ENCODE assay signal across 19 mouse cellular contexts in genomic region chr10:119630401-119630800, GRCm38 (mm10).
DNase-seq lines count a peak whose midpoint lies in the region; ATAC-seq and TF ChIP-seq lines count a peak whose summit lies in the region.
"Had no signal": no experiment of that assay in that cellular context is flagged by ENCODE, and none has a peak within 500 bp of the region (broad histone marks: within the 10 kb centered on the region; RNA-seq: fewer than 3 reads in every experiment).

No protein-coding gene starts in this region.

- 0 out of 2 replicates have a peak, but pooled peaks have one; percentile 45 for ATAC-seq in kidney, embryonic 14.5 days (ENCODE audit: low FRiP score, low TSS enrichment)
- no peak; the same call in 1 of the 2 replicates for ATAC-seq in kidney, postnatal 0 days (replicated peaks; ENCODE audit: low FRiP score, low read depth)
- ATAC-seq: forebrain, embryonic 13.5 days; forebrain, embryonic 15.5 days had no signal

- H3K4me1 ChIP-seq in kidney, embryonic 14.5 days (ENCODE audit: control insufficient read depth, insufficient read depth, low read length): peaks cover 11% of the 10 kb centered on the region; the same call in 1 of the 2 replicates
- 0 out of 2 replicates have a peak, but pooled peaks cover 3% of the 10 kb centered on the region for H3K4me1 ChIP-seq in kidney, postnatal 0 days (replicated peaks; ENCODE audit: insufficient read depth, low read length)
- H3K4me1 ChIP-seq in kidney, adult 2 months (ENCODE audit: control insufficient read depth, insufficient read depth, low read length): no peaks in the 10 kb centered on the region
- H3K4me1 ChIP-seq: embryonic facial prominence, embryonic 10.5 days; embryonic facial prominence, embryonic 12.5 days; forebrain, embryonic 13.5 days had no signal

- no peak overlapping the region for H3K4me2 ChIP-seq in kidney, embryonic 14.5 days (replicated peaks; ENCODE audit: low read depth, low read length)
- no peak overlapping the region for H3K4me2 ChIP-seq in kidney, postnatal 0 days (ENCODE audit: low read length)
- H3K4me2 ChIP-seq: embryonic facial prominence, embryonic 12.5 days; forebrain, embryonic 13.5 days; forebrain, embryonic 15.5 days had no signal

- no peak overlapping the region for H3K4me3 ChIP-seq in kidney, embryonic 14.5 days (ENCODE audit: low read length)
- H3K4me3 ChIP-seq in kidney, postnatal 0 days (replicated peaks; ENCODE audit: low read depth, low read length): no peak overlapping the region
- no peak overlapping the region for H3K4me3 ChIP-seq in kidney, adult 2 months (ENCODE audit: insufficient read depth, low read depth, low read length)
- H3K4me3 ChIP-seq: embryonic facial prominence, embryonic 10.5 days; embryonic facial prominence, embryonic 12.5 days; forebrain, embryonic 13.5 days; forebrain, embryonic 15.5 days had no signal

- no peaks in the 10 kb centered on the region for H3K9me3 ChIP-seq in kidney, embryonic 14.5 days (ENCODE audit: control insufficient read depth, low read length)
- H3K9me3 ChIP-seq in kidney, postnatal 0 days (replicated peaks; ENCODE audit: low read length): no peaks in the 10 kb centered on the region
- H3K9me3 ChIP-seq: embryonic facial prominence, embryonic 10.5 days; embryonic facial prominence, embryonic 12.5 days; forebrain, embryonic 13.5 days; forebrain, embryonic 15.5 days had no signal

- no peak for TF ChIP-seq CTCF in kidney, postnatal 0 days (IDR thresholded peaks at IDR 0.05; ENCODE audit: low read depth)
- no peak for TF ChIP-seq CTCF in kidney, adult 2 months (conservative IDR thresholded peaks at IDR 0.05; ENCODE audit: insufficient read depth, insufficient read length, low read depth, low read length)

- H3K9ac ChIP-seq in kidney, embryonic 14.5 days (ENCODE audit: low read depth, low read length): no peak overlapping the region
- H3K9ac ChIP-seq in kidney, postnatal 0 days (ENCODE audit: low read depth, low read length): no peak overlapping the region
- H3K9ac ChIP-seq: embryonic facial prominence, embryonic 12.5 days; forebrain, embryonic 13.5 days; forebrain, embryonic 15.5 days had no signal

- H3K27me3 ChIP-seq in kidney, embryonic 14.5 days (ENCODE audit: control insufficient read depth, insufficient read depth, low read length): no peaks in the 10 kb centered on the region
- no peaks in the 10 kb centered on the region for H3K27me3 ChIP-seq in kidney, postnatal 0 days (ENCODE audit: insufficient read depth, low read length)
- H3K27me3 ChIP-seq in kidney, adult 2 months (replicated peaks; ENCODE audit: control insufficient read depth, insufficient read depth, low read length): no peaks in the 10 kb centered on the region; the same call in 1 of the 2 replicates
- H3K27me3 ChIP-seq: embryonic facial prominence, embryonic 12.5 days; forebrain, embryonic 13.5 days; forebrain, embryonic 15.5 days had no signal

- no peak overlapping the region for H3K27ac ChIP-seq in kidney, embryonic 14.5 days (ENCODE audit: low read depth, low read length)
- no peak overlapping the region for H3K27ac ChIP-seq in kidney, postnatal 0 days
- H3K27ac ChIP-seq in kidney, adult 2 months (ENCODE audit: insufficient read depth, low read depth, low read length): no peak overlapping the region
- H3K27ac ChIP-seq: embryonic facial prominence, embryonic 10.5 days; embryonic facial prominence, embryonic 12.5 days; forebrain, embryonic 13.5 days; forebrain, embryonic 15.5 days had no signal

- DNase-seq in kidney, adult 18-20 months: no peak
- DNase-seq in kidney, postnatal 0 days (ENCODE audit: low spot score): peak; percentile 44
- no peak for DNase-seq in kidney, adult 2 months
- DNase-seq in retina, embryonic 14.5 days (ENCODE audit: low spot score): peak; percentile 73
- DNase-seq in left cerebral cortex, adult 8-10 months (ENCODE audit: low spot score in 2 of 2): no peak
- DNase-seq in lung, postnatal 4 days: no peak
- DNase-seq: adrenal gland, adult 2 months; adrenal gland, postnatal 14 days; adrenal gland, postnatal 36 days; cerebellum, adult 11-12 months; cerebellum, adult 2 months; cerebellum, adult 9-10 months; cerebellum, postnatal 10 days; cerebellum, postnatal 25 days had no signal

- WGBS in kidney, embryonic 14.5 days: 35% methylated on average over 5 of the region's 5 CpGs
- 53% methylated on average over 5 of the region's 5 CpGs for WGBS in kidney, postnatal 0 days
- 85% methylated on average over 5 of the region's 5 CpGs for WGBS in kidney, adult 2 months

- TF ChIP-seq POLR2A in kidney, adult 2 months (IDR thresholded peaks at IDR 0.05; ENCODE audit: low read depth, low read length): no peak

- no peaks in the 10 kb centered on the region for H3K36me3 ChIP-seq in kidney, embryonic 14.5 days (ENCODE audit: control insufficient read depth, insufficient read depth, low read length)
- no peaks in the 10 kb centered on the region for H3K36me3 ChIP-seq in kidney, postnatal 0 days (ENCODE audit: insufficient read depth, low read length)
- no peaks in the 10 kb centered on the region for H3K36me3 ChIP-seq in kidney, adult 2 months (ENCODE audit: control insufficient read depth, insufficient read depth, low read length)
- H3K36me3 ChIP-seq: embryonic facial prominence, embryonic 10.5 days; embryonic facial prominence, embryonic 12.5 days; forebrain, embryonic 15.5 days had no signal

Comparison
In these comparisons a context has a peak if more than half of its experiments do, and no peak if none do; other contexts are left out.
1. DNase-seq: peak in kidney, postnatal 0 days (single experiment) and retina, embryonic 14.5 days (single experiment); none in kidney, adult 18-20 months (single experiment), kidney, adult 2 months (single experiment), left cerebral cortex, adult 8-10 months (0 of 2) and lung, postnatal 4 days (0 of 2).